In genomic region chr11:90812530-90812929, GRCm38 (mm10) we compare ENCODE assay signal across 20 mouse cellular contexts.
DNase-seq lines count a peak whose midpoint lies in the region; ATAC-seq and TF ChIP-seq lines count a peak whose summit lies in the region.
"Had no signal": no experiment of that assay in that cellular context is flagged by ENCODE, and none has a peak within 500 bp of the region (broad histone marks: within the 10 kb centered on the region; RNA-seq: fewer than 3 reads in every experiment).

No protein-coding gene starts in this region.

- H3K4me2 ChIP-seq in forebrain, embryonic 15.5 days (replicated peaks): no peak overlapping the region
- H3K4me2 ChIP-seq: embryonic facial prominence, embryonic 13.5 days; kidney, embryonic 15.5 days; limb, embryonic 15.5 days; midbrain, embryonic 13.5 days had no signal

- H3K9me3 ChIP-seq in forebrain, embryonic 15.5 days: no peaks in the 10 kb centered on the region
- H3K9me3 ChIP-seq in forebrain, embryonic 10.5 days: no peaks in the 10 kb centered on the region
- H3K9me3 ChIP-seq: embryonic facial prominence, embryonic 13.5 days; kidney, embryonic 15.5 days; limb, embryonic 15.5 days; midbrain, embryonic 13.5 days had no signal

- peaks cover 9% of the 10 kb centered on the region; the same call in 1 of the 2 replicates for H3K4me1 ChIP-seq in forebrain, embryonic 15.5 days
- no peaks in the 10 kb centered on the region for H3K4me1 ChIP-seq in forebrain, embryonic 10.5 days
- H3K4me1 ChIP-seq: kidney, embryonic 15.5 days; limb, embryonic 15.5 days; midbrain, embryonic 13.5 days had no signal

- TF ChIP-seq CTCF in brain, embryonic 14.5 days (IDR thresholded peaks at IDR 0.05; ENCODE audit: borderline replicate concordance, extremely low read depth, insufficient read depth, insufficient read length): no peak

- no peak for DNase-seq in forebrain, embryonic 10.5 days (ENCODE audit: extremely low spot score, low spot score)
- peak; percentile 87 for DNase-seq in brain, embryonic 14.5 days (ENCODE audit: low read depth)
- peak; percentile 27 for DNase-seq in layer of hippocampus, adult 11-12 months (ENCODE audit: low spot score)
- DNase-seq in layer of hippocampus, postnatal 14 days (ENCODE audit: low spot score in 2 of 2): peak; percentile 56 to 78
- no peak for DNase-seq in heart, adult 9 months (ENCODE audit: low spot score in 2 of 2)
- DNase-seq in adrenal gland, adult 2 months: no peak
- DNase-seq: adrenal gland, postnatal 36 days; B cell, adult 2 months; cerebellum, adult 9-11 months; gastrocnemius, postnatal 14 days; heart, adult 2 months; lung, postnatal 10 days; thymus, postnatal 25 days had no signal

- no peak overlapping the region for H3K4me3 ChIP-seq in forebrain, embryonic 15.5 days
- H3K4me3 ChIP-seq in forebrain, embryonic 10.5 days: no peak overlapping the region
- H3K4me3 ChIP-seq: embryonic facial prominence, embryonic 13.5 days; heart, adult 2 months; kidney, embryonic 15.5 days; limb, embryonic 15.5 days; midbrain, embryonic 13.5 days; myocyte had no signal

- H3K9ac ChIP-seq in forebrain, embryonic 15.5 days (replicated peaks): no peak overlapping the region
- H3K9ac ChIP-seq: embryonic facial prominence, embryonic 13.5 days; kidney, embryonic 15.5 days; limb, embryonic 15.5 days; midbrain, embryonic 13.5 days had no signal

- no peak for TF ChIP-seq POLR2A in brain, embryonic 14.5 days (IDR thresholded peaks at IDR 0.05; ENCODE audit: borderline replicate concordance, extremely low read depth, insufficient read depth, insufficient read length, poor library complexity, severe bottlenecking)

- H3K27me3 ChIP-seq in forebrain, embryonic 15.5 days: no peaks in the 10 kb centered on the region
- no peaks in the 10 kb centered on the region for H3K27me3 ChIP-seq in forebrain, embryonic 10.5 days (ENCODE audit: poor library complexity, severe bottlenecking)
- H3K27me3 ChIP-seq: embryonic facial prominence, embryonic 13.5 days; kidney, embryonic 15.5 days; limb, embryonic 15.5 days; midbrain, embryonic 13.5 days had no signal

- 58% methylated on average over 4 of the region's 4 CpGs for WGBS in forebrain, embryonic 15.5 days
- 91% methylated on average over 4 of the region's 4 CpGs for WGBS in forebrain, embryonic 10.5 days

- H3K27ac ChIP-seq in forebrain, embryonic 15.5 days (replicated peaks): no peak overlapping the region
- H3K27ac ChIP-seq in forebrain, embryonic 10.5 days: no peak overlapping the region
- H3K27ac ChIP-seq: embryonic facial prominence, embryonic 13.5 days; heart, adult 2 months; kidney, embryonic 15.5 days; limb, embryonic 15.5 days; midbrain, embryonic 13.5 days had no signal

- peak; percentile 84 for ATAC-seq in forebrain, embryonic 15.5 days (replicated peaks)
- ATAC-seq: intestine, embryonic 16.5 days; midbrain, embryonic 13.5 days had no signal

- H3K36me3 ChIP-seq in forebrain, embryonic 15.5 days: no peaks in the 10 kb centered on the region
- no peaks in the 10 kb centered on the region for H3K36me3 ChIP-seq in forebrain, embryonic 10.5 days (replicated peaks)
- H3K36me3 ChIP-seq: embryonic facial prominence, embryonic 13.5 days; kidney, embryonic 15.5 days; limb, embryonic 15.5 days; midbrain, embryonic 13.5 days had no signal

Comparison
In these comparisons a context has a peak if more than half of its experiments do, and no peak if none do; other contexts are left out.
1. DNase-seq: peak in brain, embryonic 14.5 days (single experiment), layer of hippocampus, adult 11-12 months (single experiment) and layer of hippocampus, postnatal 14 days (2 of 2); none in forebrain, embryonic 10.5 days (single experiment), heart, adult 9 months (0 of 2) and adrenal gland, adult 2 months (single experiment).